Mouse (Mus musculus) heart, postnatal 0 days (tissue): Measurements from ENCODE around the gene Slc25a45. TPM values are rescaled to one million over a fixed set of nuclear protein-coding genes. Genes with fewer than 3 reads are reported as not detected.
A peak's percentile ranks its signal among the peaks of the same experiment; 100 is the strongest.

Experiments used
- ATAC-seq: fragments of 200-750 bp; cut with Nextera tagmentation; 2 replicates; pipeline ENCODE4 v1.8.0; 2017; ENCODE audit warnings: low read depth, moderate number of reproducible peaks, moderate library complexity; ENCODE audit not compliant: insufficient read depth
- DNase-seq: peaks from one replicate; pipeline ENCODE4 v3.0.0-alpha.2; 2016; ENCODE audit warnings: low spot score
- H3K27ac ChIP-seq: fragments of 300-500 bp; sonication (generic); 2 replicates; pipeline ENCODE4 v1.5.1; 2014; ENCODE audit warnings: low read depth, mild to moderate bottlenecking
- H3K27me3 ChIP-seq: fragments of 300-500 bp; sonication (generic); 2 replicates; pipeline ENCODE4 v1.6.1; 2014; ENCODE audit warnings: low read length, mixed read lengths; ENCODE audit not compliant: control insufficient read depth, insufficient read depth
- H3K36me3 ChIP-seq: fragments of 300-500 bp; sonication (generic); replicated peaks from 2 replicates; pipeline ENCODE4 v1.6.1; 2014; ENCODE audit warnings: low read length, mixed read lengths; ENCODE audit not compliant: control insufficient read depth, insufficient read depth
- H3K4me1 ChIP-seq: fragments of 300-500 bp; sonication (generic); 2 replicates; pipeline ENCODE4 v1.6.1; 2014; ENCODE audit warnings: antibody characterized with exemption; ENCODE audit not compliant: control insufficient read depth, insufficient read depth
- H3K4me2 ChIP-seq: fragments of 300-500 bp; sonication (generic); 2 replicates; pipeline ENCODE4 v1.6.1; 2014; ENCODE audit warnings: low read depth, mild to moderate bottlenecking, low read length, moderate library complexity
- H3K4me3 ChIP-seq: fragments of 300-500 bp; sonication (generic); 2 replicates; pipeline ENCODE4 v1.5.1; 2014; ENCODE audit warnings: low read depth, low read length
- H3K9ac ChIP-seq: fragments of 300-500 bp; sonication (generic); replicated peaks from 2 replicates; pipeline ENCODE4 v1.6.1; 2014; ENCODE audit warnings: low read depth, low read length, mixed read lengths
- H3K9me3 ChIP-seq: fragments of 300-500 bp; sonication (generic); replicated peaks from 2 replicates; pipeline ENCODE4 v1.6.1; 2016; ENCODE audit warnings: low read length; ENCODE audit not compliant: control insufficient read depth
- CTCF ChIP-seq: IDR thresholded peaks from 2 replicates; pipeline ENCODE4 v1.5.1; 2016; ENCODE audit warnings: antibody characterized with exemption, control low read depth, low read depth
- EP300 ChIP-seq: IDR thresholded peaks from 2 replicates; pipeline ENCODE4 v1.6.1; 2016; ENCODE audit warnings: antibody characterized with exemption, low read depth
- WGBS: fragments of 180-500 bp; shearing (Covaris S2); extraction: QIAGEN DNeasy Blood & Tissue Kit; methylation state at CpG from one replicate; pipeline ENCODE4 v1.1.7; 2014; 5-methylcytosine and 5-hydroxymethylcytosine counted together
- polyA plus RNA-seq: library from polyadenylated mRNA; unstranded; fragments of >200 nt; fragmentation: Nextera tagmentation; extraction: Ambion mirVana; gene quantifications from 2 replicates; pipeline ENCODE4 v1.2.1, GENCODE M21; 2015
- total RNA-seq: library from RNA; depleted of rRNA; stranded (reverse); fragments of >200 nt; gene quantifications from 2 replicates; pipeline ENCODE4 v1.2.3, GENCODE M21; 2014; ENCODE audit warnings: low replicate concordance

The Slc25a45 gene
- total and polyA plus RNA-seq, 2 experiments from 2014 or later: 2.9 to 4.8 TPM

- DNase-seq (no peak), ATAC-seq (no peak)
- Histone ChIP-seq H3K36me3 (peaks cover 19% of the 10 kb centered on the region), H3K27ac (peak overlapping the region; percentile 47), H3K27me3 (no peaks in the 10 kb centered on the region), H3K9ac (no peak overlapping the region), H3K9me3 (no peaks in the 10 kb centered on the region), H3K4me1 (peaks cover 27% of the 10 kb centered on the region), H3K4me2 (no peak overlapping the region), H3K4me3 (no peak overlapping the region)
- WGBS: 87% methylated on average over 11 of the region's 11 CpGs
- TF ChIP-seq CTCF (no peak), EP300 (no peak)
Measured at GRCm38 (mm10) chr19:5831224-5831957, 46.2 kb upstream of the Slc25a45 start.

- Histone ChIP-seq H3K27me3 (no peaks in the 10 kb centered on the region), H3K27ac (peak overlapping the region; percentile 47), H3K36me3 (peaks cover 19% of the 10 kb centered on the region), H3K4me1 (peaks cover 29% of the 10 kb centered on the region), H3K4me3 (no peak overlapping the region), H3K9me3 (no peaks in the 10 kb centered on the region), H3K9ac (no peak overlapping the region), H3K4me2 (no peak overlapping the region)
- WGBS: 79% methylated on average over 4 of the region's 4 CpGs
- no peak for ATAC-seq
- DNase-seq: no peak
- TF ChIP-seq CTCF: no peak
- no peak for TF ChIP-seq EP300
Measured at GRCm38 (mm10) chr19:5831958-5832320, 45.7 kb upstream of the Slc25a45 start.

- H3K27ac ChIP-seq: peak overlapping the region; percentile 50
- H3K4me2 ChIP-seq: no peak overlapping the region
- peaks cover 19% of the 10 kb centered on the region for H3K36me3 ChIP-seq
- DNase-seq: peak; percentile 62
- peaks cover 29% of the 10 kb centered on the region for H3K4me1 ChIP-seq
- H3K27me3 ChIP-seq: no peaks in the 10 kb centered on the region
- H3K9me3 ChIP-seq: no peaks in the 10 kb centered on the region
- ATAC-seq: no peak
- TF ChIP-seq EP300 (no peak), CTCF (no peak)
- no peak overlapping the region for H3K9ac ChIP-seq
- no peak overlapping the region for H3K4me3 ChIP-seq
- WGBS: 38% methylated on average over 6 of the region's 6 CpGs
Measured at GRCm38 (mm10) chr19:5832326-5832725, 45.3 kb upstream of the Slc25a45 start.

DNA sequence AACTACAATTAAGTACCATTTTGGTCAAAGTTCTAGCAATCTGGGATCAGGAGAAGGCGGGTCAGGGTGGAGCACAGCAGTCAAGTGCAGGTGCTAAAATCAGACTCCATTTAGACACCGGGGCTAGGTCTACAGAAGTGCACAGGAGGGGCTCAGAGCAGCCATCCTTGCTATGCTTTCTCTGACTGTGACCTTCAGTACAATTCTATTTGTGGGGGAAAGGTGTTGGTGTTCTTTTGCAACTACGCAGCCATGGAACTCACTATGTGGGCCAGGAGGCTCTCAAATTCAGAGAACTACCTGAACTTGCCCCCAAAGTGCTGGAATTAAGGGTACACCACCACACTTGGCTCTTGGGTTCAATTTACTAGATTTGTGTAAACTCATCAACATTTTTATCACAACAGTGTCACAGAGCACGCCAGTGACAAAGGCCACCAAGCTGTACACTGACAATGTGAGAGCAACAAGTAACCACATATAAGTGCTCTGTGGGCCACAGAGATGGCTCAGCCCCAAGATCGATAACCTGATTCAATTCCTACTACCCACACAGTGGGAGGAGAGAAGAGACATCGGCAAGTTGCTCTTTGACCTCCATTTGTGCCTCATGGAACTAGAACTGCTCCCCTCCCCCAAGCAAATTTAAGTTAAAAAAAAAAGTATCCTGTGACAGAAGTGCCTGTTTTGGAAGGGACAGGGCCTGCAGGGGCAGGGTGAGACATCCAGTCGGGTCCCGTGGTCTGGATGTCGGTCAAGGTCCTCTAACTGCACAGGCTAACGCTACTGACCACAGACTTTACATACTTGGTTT lies 44.1 kb upstream of the Slc25a45 start:
- no peak overlapping the region for H3K27ac ChIP-seq

GRCm38 (mm10) chr19:5834260-5834925 lies 43.2 kb upstream of the Slc25a45 start:
- no peak overlapping the region for H3K9ac ChIP-seq
- no peaks in the 10 kb centered on the region for H3K9me3 ChIP-seq
- H3K27me3 ChIP-seq: no peaks in the 10 kb centered on the region
- 90% methylated on average over 12 of the region's 12 CpGs for WGBS
- 0 out of 2 replicates have a peak overlapping the region, but pooled peaks have one; percentile 6 for H3K27ac ChIP-seq
- TF ChIP-seq EP300 (no peak), CTCF (no peak)
- peaks cover 8% of the 10 kb centered on the region; the same call in 1 of the 2 replicates for H3K36me3 ChIP-seq
- H3K4me3 ChIP-seq: no peak overlapping the region
- no peak overlapping the region for H3K4me2 ChIP-seq
- DNase-seq (no peak), ATAC-seq (no peak)
- H3K4me1 ChIP-seq: peaks cover 42% of the 10 kb centered on the region

More for the DNA sequence above, 44.1 kb upstream of the Slc25a45 start:
- H3K9me3 ChIP-seq: no peaks in the 10 kb centered on the region
- ATAC-seq (no peak), DNase-seq (no peak)
- no peak overlapping the region for H3K4me3 ChIP-seq
- H3K4me2 ChIP-seq: no peak overlapping the region
- H3K36me3 ChIP-seq: peaks cover 15% of the 10 kb centered on the region
- H3K4me1 ChIP-seq: peaks cover 35% of the 10 kb centered on the region
- WGBS: 90% methylated on average over 10 of the region's 10 CpGs
- no peaks in the 10 kb centered on the region for H3K27me3 ChIP-seq
- H3K9ac ChIP-seq: no peak overlapping the region
- TF ChIP-seq CTCF (no peak), EP300 (no peak)
